Mouse (Mus musculus) embryo, embryonic 11.5 days (tissue): Measurements from ENCODE around the gene Gpr119.

Experiments used
- DNase-seq: peaks from one replicate; pipeline ENCODE4 v3.0.0-alpha.2; 2012; ENCODE audit warnings: low read depth, low spot score

Gpr119 gene

GRCm38 (mm10) chrX:48674171-48674570 is at the start of gene Gpr119:
Gpr119 (minus strand) TSS chrX:48674478.
- no peak for DNase-seq

- DNase-seq, result no peak
Observed at GRCm38 (mm10) chrX:48712846-48713245, 38.6 kb upstream of the Gpr119 start.

GRCm38 (mm10) chrX:48709701-48710100 is 35.4 kb upstream of the Gpr119 start:
- DNase-seq, result no peak

GRCm38 (mm10) chrX:48694864-48695371 is 20.6 kb upstream of the Gpr119 start, which contains the start of gene Rbmx2:
Rbmx2 (plus strand) TSS chrX:48695004.
- peak; percentile 87 for DNase-seq

GRCm38 (mm10) chrX:48694460-48694859 is 20.2 kb upstream of the Gpr119 start:
- no peak for DNase-seq

GRCm38 (mm10) chrX:48683857-48684256 is 9.6 kb upstream of the Gpr119 start:
- DNase-seq, result no peak

GRCm38 (mm10) chrX:48683451-48683850 is 9.2 kb upstream of the Gpr119 start:
- DNase-seq, result peak; percentile 14

GRCm38 (mm10) chrX:48671714-48672113 is 2.6 kb downstream of the Gpr119 start:
- DNase-seq, result no peak

GRCm38 (mm10) chrX:48669588-48669987 is 4.7 kb downstream of the Gpr119 start:
- DNase-seq, result no peak

- DNase-seq, result peak; percentile 20
Observed at GRCm38 (mm10) chrX:48666807-48667206, 7.5 kb downstream of the Gpr119 start.

GRCm38 (mm10) chrX:48644122-48644521 is 30.2 kb downstream of the Gpr119 start:
- DNase-seq, result no peak

GRCm38 (mm10) chrX:48637032-48637431 is 37.2 kb downstream of the Gpr119 start:
- DNase-seq, result no peak

GRCm38 (mm10) chrX:48624054-48624420 is 50.2 kb downstream of the Gpr119 start:
- no peak for DNase-seq

- DNase-seq, result peak; percentile 68
Observed at GRCm38 (mm10) chrX:48623379-48624053, 50.8 kb downstream of the Gpr119 start, which contains the start of gene Slc25a14. Slc25a14 (plus strand) TSS chrX:48623413.

- DNase-seq, result no peak
Observed at GRCm38 (mm10) chrX:48623049-48623378, 51.3 kb downstream of the Gpr119 start.
